Mouse (Mus musculus): Measurements from ENCODE around the gene Syt2. TPM values are rescaled to one million over a fixed set of nuclear protein-coding genes. Genes with fewer than 3 reads are reported as not detected.

Gene Syt2
- polyA plus RNA-seq, 1 experiment, result 0.05 TPM

DNA sequence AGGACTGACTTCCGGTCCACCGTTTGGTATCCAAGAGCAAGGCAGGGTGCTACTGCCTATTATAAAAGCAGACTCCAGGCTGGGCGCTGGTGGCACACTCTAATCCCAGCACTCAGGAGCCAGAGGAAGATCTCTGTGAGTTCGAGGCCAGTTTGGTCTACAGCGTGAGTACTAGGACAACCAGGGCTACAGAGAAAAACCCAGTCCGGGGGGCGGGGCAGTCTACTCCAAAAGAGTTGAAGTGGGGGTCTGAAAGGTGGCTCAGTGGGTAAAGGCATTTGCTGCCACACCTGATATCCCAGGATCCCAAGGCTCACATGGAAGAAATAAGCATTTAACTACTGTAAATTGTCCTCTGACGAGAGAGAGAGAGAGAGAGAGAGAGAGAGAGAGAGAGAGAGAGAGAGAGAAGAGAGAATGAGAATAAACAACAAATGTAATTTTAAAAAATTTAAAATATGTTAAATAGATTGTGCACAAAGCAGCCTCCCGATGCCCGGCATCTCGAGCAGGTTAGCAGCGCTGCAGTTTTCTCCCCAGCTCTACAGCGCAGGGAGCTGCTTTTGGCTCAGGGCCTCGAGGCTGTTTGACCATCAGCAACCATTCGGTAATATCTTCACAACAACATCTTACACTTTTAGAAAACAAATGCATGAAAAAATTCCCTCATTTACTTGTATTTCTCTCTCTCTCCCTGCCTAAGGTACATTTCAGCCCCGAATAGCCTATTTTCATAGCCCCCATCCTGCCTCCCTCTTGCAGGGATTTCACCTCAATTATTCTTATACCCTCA, 873 bp upstream of the Syt2 start:
- 14% methylated on average over 16 of the region's 16 CpGs for WGBS
- no peak overlapping the region for H3K4me3 ChIP-seq (ENCODE audit: control insufficient read depth, insufficient read depth, low read length)
- no peaks in the 10 kb centered on the region for H3K36me3 ChIP-seq (ENCODE audit: control insufficient read depth, insufficient read depth, low read length)
- H3K27ac ChIP-seq (ENCODE audit: control insufficient read depth, insufficient read depth, low read length), result no peak overlapping the region
- 0 out of 2 replicates have a peak, but pooled peaks cover 2% of the 10 kb centered on the region for H3K4me1 ChIP-seq (replicated peaks; ENCODE audit: control insufficient read depth, insufficient read depth, low read length)
- DNase-seq, result no peak
- H3K27me3 ChIP-seq (ENCODE audit: control insufficient read depth, insufficient read depth, low read length), result peaks cover 18% of the 10 kb centered on the region; the same call in 1 of the 2 replicates
- TF ChIP-seq CTCF (IDR thresholded peaks at IDR 0.05; ENCODE audit: borderline replicate concordance, control insufficient read depth, extremely low read depth, insufficient read depth, low read length, poor library complexity) (no peak), POLR2A (IDR thresholded peaks at IDR 0.05; ENCODE audit: control insufficient read depth, extremely low read depth, insufficient read depth, low read length, poor library complexity) (no peak)

DNA sequence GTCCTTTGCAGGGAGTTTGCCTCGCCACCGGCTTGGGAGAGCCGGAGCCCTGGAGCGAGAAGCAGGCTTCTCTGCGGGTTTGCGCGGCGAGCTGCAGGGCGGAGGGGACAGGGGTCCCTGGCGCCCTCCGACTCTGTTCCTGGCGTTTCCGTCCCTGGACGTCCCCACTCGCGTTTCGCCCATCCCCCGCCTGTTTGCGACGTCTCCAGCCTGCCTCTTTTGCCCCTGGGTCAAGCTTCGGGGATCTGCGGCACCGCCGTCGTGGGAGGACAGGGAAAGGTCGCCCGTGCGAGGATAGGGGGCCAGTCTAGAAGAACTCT, 446 bp downstream of the Syt2 start:
- H3K27ac ChIP-seq (ENCODE audit: control insufficient read depth, insufficient read depth, low read length), result no peak overlapping the region
- no peaks in the 10 kb centered on the region for H3K36me3 ChIP-seq (ENCODE audit: control insufficient read depth, insufficient read depth, low read length)
- peaks cover 5% of the 10 kb centered on the region; the same call in 1 of the 2 replicates for H3K4me1 ChIP-seq (replicated peaks; ENCODE audit: control insufficient read depth, insufficient read depth, low read length)
- peaks cover 18% of the 10 kb centered on the region; the same call in 1 of the 2 replicates for H3K27me3 ChIP-seq (ENCODE audit: control insufficient read depth, insufficient read depth, low read length)
- no peak overlapping the region for H3K4me3 ChIP-seq (ENCODE audit: control insufficient read depth, insufficient read depth, low read length)
- DNase-seq, result no peak
- WGBS, result 9% methylated on average over 28 of the region's 28 CpGs
- TF ChIP-seq CTCF (IDR thresholded peaks at IDR 0.05; ENCODE audit: borderline replicate concordance, control insufficient read depth, extremely low read depth, insufficient read depth, low read length, poor library complexity), result no peak
- no peak for TF ChIP-seq POLR2A (IDR thresholded peaks at IDR 0.05; ENCODE audit: control insufficient read depth, extremely low read depth, insufficient read depth, low read length, poor library complexity)

DNA sequence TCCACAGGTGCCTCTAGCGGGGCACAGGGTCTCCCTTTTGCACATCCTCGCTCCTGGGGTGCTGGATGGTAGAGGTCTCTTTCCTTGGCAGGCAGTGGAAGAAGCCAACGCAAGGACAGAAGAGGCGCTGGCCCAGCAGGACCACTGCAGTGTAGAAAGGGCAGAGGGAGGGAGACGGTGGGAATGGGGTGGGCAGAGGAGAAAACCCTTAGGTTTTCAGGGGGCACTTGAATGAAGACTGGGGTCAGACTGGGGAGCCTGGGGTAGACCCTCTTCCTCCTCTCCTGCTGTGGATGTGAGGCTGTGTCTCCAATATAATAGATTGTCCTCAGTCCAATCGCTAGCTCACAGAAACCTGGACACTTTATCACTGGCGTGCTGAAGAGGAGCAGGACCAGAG, 1.1 kb downstream of the Syt2 start:
- Histone ChIP-seq H3K36me3 (ENCODE audit: control insufficient read depth, insufficient read depth, low read length) (no peaks in the 10 kb centered on the region), H3K4me3 (ENCODE audit: control insufficient read depth, insufficient read depth, low read length) (no peak overlapping the region), H3K27me3 (ENCODE audit: control insufficient read depth, insufficient read depth, low read length) (peaks cover 18% of the 10 kb centered on the region; the same call in 1 of the 2 replicates), H3K27ac (ENCODE audit: control insufficient read depth, insufficient read depth, low read length) (no peak overlapping the region), H3K4me1 (replicated peaks; ENCODE audit: control insufficient read depth, insufficient read depth, low read length) (peaks cover 5% of the 10 kb centered on the region; the same call in 1 of the 2 replicates)
- TF ChIP-seq POLR2A (IDR thresholded peaks at IDR 0.05; ENCODE audit: control insufficient read depth, extremely low read depth, insufficient read depth, low read length, poor library complexity), result no peak
- TF ChIP-seq CTCF (IDR thresholded peaks at IDR 0.05; ENCODE audit: borderline replicate concordance, control insufficient read depth, extremely low read depth, insufficient read depth, low read length, poor library complexity), result no peak
- 72% methylated on average over 7 of the region's 7 CpGs for WGBS
- DNase-seq, result no peak

DNA sequence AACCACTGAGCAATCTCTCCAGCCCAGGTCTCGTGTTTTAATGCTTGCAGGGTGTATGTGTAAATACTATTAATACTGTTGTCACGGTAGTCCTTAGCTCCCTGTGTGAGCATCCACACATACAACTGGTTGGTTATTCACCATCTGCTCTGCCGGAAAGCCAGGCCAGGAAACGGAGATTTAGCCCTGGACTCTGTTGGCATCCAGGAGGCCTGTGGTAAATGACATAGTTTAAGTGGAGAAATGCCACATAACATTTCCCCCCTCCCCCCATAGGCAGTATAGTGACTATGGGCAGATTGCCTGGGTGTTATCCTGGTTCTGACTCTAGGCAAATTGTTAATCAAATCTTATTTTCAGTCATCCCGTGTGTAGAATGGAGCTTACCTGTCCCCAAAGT, 4.3 kb downstream of the Syt2 start:
- no peak for DNase-seq
- TF ChIP-seq CTCF (IDR thresholded peaks at IDR 0.05; ENCODE audit: borderline replicate concordance, control insufficient read depth, extremely low read depth, insufficient read depth, low read length, poor library complexity), result no peak
- no peak overlapping the region for H3K27ac ChIP-seq (ENCODE audit: control insufficient read depth, insufficient read depth, low read length)
- H3K27me3 ChIP-seq (ENCODE audit: control insufficient read depth, insufficient read depth, low read length), result peaks cover 15% of the 10 kb centered on the region; the same call in 1 of the 2 replicates
- WGBS, result 93% methylated on average over 5 of the region's 5 CpGs
- H3K4me3 ChIP-seq (ENCODE audit: control insufficient read depth, insufficient read depth, low read length), result no peak overlapping the region
- no peaks in the 10 kb centered on the region for H3K36me3 ChIP-seq (ENCODE audit: control insufficient read depth, insufficient read depth, low read length)
- H3K4me1 ChIP-seq (replicated peaks; ENCODE audit: control insufficient read depth, insufficient read depth, low read length), result peaks cover 5% of the 10 kb centered on the region; the same call in 1 of the 2 replicates

DNA sequence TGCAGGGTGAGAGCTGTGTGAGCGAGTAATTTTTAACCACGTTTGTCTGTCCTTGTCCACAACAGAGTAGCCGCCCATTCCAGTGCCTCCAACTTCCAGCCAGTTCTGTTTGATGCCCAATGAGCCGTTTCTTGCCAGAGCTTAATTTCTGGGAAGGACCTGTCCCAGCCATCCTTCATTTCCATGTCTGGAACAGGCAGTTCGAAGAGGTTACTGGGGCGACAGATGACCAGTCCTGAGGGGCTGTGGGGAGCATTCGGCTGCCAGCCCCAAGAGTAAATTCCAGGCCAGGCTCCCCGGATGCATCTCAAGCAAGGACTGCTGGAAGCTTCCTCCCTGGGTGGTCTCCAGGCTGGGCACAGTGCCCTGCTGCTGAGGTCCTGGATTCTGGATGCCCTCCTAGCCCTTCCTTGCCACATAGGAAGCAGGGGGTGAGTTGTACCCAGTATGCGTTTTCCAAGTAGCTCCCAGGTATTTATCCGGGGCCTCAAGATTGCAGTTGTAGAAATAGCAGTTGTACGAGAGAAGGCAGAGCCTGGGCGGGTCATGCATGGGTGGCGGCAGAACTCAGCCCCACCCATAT, 4.9 kb downstream of the Syt2 start:
- Histone ChIP-seq H3K4me1 (replicated peaks; ENCODE audit: control insufficient read depth, insufficient read depth, low read length) (peaks cover 5% of the 10 kb centered on the region; the same call in 1 of the 2 replicates), H3K27ac (ENCODE audit: control insufficient read depth, insufficient read depth, low read length) (no peak overlapping the region), H3K27me3 (ENCODE audit: control insufficient read depth, insufficient read depth, low read length) (peaks cover 12% of the 10 kb centered on the region; the same call in 1 of the 2 replicates), H3K4me3 (ENCODE audit: control insufficient read depth, insufficient read depth, low read length) (no peak overlapping the region), H3K36me3 (ENCODE audit: control insufficient read depth, insufficient read depth, low read length) (no peaks in the 10 kb centered on the region)
- TF ChIP-seq POLR2A (IDR thresholded peaks at IDR 0.05; ENCODE audit: control insufficient read depth, extremely low read depth, insufficient read depth, low read length, poor library complexity), result no peak
- no peak for TF ChIP-seq CTCF (IDR thresholded peaks at IDR 0.05; ENCODE audit: borderline replicate concordance, control insufficient read depth, extremely low read depth, insufficient read depth, low read length, poor library complexity)
- WGBS, result 57% methylated on average over 13 of the region's 13 CpGs
- DNase-seq, result no peak

DNA sequence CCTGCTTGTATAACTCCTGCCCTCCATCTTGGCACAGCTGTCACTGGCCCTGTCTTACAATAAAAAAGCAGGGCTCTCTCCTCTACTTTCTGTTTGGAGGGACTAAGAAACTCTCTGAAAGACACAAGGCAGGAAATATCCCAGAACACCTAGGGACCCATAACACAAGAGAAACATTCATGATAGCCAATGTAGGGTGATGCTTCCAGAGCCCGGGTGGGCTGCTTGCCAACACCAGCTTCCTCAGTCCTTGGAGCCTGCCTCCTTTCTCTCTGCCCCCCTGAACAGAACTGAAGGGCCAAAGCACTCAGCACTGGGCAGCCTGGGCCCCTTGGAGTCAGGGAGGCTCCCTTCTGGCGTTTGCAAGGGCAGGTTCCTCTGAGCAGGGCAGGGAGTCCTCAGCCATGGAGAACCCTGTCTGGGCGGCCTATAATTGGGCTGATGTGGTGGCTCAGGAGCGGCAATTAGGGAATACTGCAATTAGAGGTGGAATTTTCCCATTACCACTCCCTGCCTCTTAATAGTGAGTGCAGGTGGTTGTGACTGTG, 5.4 kb downstream of the Syt2 start:
- Histone ChIP-seq H3K4me1 (replicated peaks; ENCODE audit: control insufficient read depth, insufficient read depth, low read length) (peaks cover 3% of the 10 kb centered on the region; the same call in 1 of the 2 replicates), H3K27ac (ENCODE audit: control insufficient read depth, insufficient read depth, low read length) (no peak overlapping the region), H3K36me3 (ENCODE audit: control insufficient read depth, insufficient read depth, low read length) (no peaks in the 10 kb centered on the region), H3K4me3 (ENCODE audit: control insufficient read depth, insufficient read depth, low read length) (no peak overlapping the region), H3K27me3 (ENCODE audit: control insufficient read depth, insufficient read depth, low read length) (peaks cover 10% of the 10 kb centered on the region; the same call in 1 of the 2 replicates)
- DNase-seq, result no peak
- no peak for TF ChIP-seq POLR2A (IDR thresholded peaks at IDR 0.05; ENCODE audit: control insufficient read depth, extremely low read depth, insufficient read depth, low read length, poor library complexity)
- no peak for TF ChIP-seq CTCF (IDR thresholded peaks at IDR 0.05; ENCODE audit: borderline replicate concordance, control insufficient read depth, extremely low read depth, insufficient read depth, low read length, poor library complexity)
- WGBS, result 61% methylated on average over 4 of the region's 4 CpGs
